Mouse (Mus musculus): ENCODE data around the gene Gm49340.

DNA sequence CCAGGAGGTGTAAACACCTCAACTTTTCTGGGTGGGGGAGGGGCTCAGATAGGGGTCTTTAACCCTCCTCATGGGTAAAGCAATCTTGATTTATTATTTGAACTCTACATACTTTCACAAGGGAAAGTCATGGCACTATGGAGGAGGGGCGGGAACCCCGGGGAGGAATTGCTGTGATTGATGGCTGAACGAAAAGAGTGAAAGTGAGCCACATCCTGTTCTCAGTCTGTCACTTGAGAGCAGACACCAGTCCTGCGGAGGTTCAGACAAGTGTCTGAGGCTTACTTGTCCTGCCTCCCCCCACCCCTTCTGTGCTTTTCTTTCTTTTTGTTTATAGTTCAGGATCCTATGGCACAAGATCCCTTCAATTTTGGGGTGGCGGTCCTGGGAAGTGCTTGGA is 48.8 kb upstream of the Gm49340 start:
- TF ChIP-seq CTCF (IDR thresholded peaks at IDR 0.05; ENCODE audit: low read depth, low read length): no peak
- no peak for TF ChIP-seq GATA2 (IDR thresholded peaks at IDR 0.05; ENCODE audit: borderline replicate concordance, low read depth, low read length)
